Mouse (Mus musculus): ENCODE measurements around the gene Fhad1.
"Not testable (repeated sequence)": the region's sequence is repeated elsewhere in the genome, so short reads cannot be mapped to it uniquely, and the experiment has no call there.

Gene Fhad1

DNA sequence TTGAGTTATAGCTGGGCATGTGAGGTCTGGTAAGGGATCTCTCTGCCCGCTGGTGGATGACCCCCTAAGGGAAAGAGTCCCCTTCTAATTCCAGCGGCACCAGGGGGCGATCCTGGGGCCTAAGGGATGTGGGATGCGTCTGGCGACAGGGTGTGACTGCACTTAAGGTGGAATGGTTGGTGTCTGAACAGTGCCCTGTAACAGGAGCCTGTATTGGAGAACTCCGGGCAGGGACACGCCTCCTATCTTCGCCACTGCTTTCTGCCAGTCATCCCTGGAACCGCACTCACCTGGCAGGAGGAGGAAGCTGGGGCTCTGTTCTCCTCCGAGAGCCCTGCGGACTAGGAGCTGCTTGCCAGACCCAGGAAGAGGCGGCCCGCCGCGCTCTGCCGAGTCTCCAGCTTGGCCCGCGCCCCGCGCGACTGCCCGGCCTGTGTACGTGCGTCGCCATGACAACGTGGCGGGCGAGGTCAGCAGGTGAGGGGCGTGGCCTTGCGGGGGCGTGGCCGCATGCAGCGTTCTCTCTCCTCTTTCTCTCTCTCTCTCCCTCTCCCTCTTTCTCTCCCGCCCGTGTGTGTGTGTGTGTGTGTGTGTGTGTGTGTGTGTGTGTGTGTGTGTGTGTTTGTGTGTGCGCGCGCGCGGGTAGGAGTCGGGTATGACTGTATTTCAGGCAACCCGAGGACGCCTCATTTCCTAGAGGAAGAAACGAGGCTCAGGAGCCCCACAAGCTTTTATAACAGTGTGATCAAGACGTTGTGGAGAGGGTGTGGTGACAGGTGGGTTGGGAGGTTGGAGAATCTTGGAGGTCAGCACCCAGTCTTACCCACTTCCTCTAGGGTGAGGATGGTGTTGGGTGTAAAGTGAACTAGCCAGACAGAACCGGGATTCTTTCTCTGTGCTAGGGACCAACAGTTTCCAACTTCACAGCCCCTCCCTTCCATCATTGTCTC lies at the start of gene Fhad1:
Fhad1 (minus strand) TSS at position 424 of the 950 bp plus-strand sequence.
- DNase-seq (ENCODE audit: inconsistent ontology term): peak; percentile 86

DNA sequence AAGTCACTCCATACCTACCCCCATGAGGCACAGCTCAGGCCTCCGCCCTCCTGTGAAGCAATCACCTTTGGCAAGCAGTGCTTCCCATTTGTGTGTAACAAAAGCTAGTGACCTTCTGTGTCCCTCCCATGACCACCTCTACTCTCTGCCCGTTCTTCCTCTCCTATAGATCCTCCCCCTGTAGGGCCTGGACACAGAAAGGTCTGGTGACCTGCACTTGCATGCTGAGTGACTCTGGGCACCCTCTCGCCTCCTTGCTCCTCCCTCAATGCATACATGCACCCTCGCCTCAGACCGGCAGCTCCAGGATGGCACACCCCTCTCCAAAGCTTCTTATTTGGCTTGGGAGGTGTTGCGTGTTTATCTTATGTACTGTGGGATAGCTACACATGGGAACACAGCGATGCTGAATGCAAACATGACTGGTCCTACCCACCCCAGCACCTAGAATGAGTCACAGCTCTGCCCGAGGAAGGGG lies 48.2 kb upstream of the Fhad1 start:
- DNase-seq (ENCODE audit: inconsistent ontology term): no peak

DNA sequence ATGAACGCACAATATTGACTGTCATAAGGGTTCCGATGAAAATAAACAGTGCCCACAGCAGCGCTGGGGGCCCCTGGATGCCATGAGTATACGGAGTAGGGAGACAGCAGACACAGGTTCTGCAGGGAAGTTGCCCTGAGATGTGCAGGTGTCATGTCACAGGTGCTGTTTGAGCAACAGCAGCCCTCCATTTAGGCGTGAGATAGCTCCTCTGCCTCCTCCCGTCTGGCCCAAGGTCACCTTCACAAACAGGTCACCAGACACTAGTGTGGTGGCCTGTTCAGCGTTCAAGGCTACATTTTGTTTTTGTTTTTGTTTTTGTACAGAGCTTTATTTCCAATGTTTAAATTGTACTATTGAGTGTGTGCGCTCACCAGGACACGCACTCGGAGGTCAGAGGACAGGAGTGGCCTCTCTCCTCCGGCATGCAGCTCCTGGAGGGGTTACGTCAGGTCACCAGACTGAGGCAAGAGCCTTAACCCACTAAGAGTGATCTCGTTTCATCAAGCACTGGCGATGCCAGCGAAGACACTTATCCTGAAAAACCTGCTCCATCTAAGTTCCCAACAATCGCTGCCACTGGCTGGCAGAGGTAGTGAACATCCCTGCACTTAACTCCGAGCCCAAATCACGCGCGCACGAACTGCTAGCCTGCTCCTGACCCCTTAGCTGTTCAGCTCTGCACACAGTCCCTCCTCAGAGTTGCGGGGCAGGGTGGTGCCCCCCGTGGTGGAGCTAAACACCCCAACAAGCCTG lies 46.8 kb upstream of the Fhad1 start:
- DNase-seq (ENCODE audit: inconsistent ontology term): no peak

DNA sequence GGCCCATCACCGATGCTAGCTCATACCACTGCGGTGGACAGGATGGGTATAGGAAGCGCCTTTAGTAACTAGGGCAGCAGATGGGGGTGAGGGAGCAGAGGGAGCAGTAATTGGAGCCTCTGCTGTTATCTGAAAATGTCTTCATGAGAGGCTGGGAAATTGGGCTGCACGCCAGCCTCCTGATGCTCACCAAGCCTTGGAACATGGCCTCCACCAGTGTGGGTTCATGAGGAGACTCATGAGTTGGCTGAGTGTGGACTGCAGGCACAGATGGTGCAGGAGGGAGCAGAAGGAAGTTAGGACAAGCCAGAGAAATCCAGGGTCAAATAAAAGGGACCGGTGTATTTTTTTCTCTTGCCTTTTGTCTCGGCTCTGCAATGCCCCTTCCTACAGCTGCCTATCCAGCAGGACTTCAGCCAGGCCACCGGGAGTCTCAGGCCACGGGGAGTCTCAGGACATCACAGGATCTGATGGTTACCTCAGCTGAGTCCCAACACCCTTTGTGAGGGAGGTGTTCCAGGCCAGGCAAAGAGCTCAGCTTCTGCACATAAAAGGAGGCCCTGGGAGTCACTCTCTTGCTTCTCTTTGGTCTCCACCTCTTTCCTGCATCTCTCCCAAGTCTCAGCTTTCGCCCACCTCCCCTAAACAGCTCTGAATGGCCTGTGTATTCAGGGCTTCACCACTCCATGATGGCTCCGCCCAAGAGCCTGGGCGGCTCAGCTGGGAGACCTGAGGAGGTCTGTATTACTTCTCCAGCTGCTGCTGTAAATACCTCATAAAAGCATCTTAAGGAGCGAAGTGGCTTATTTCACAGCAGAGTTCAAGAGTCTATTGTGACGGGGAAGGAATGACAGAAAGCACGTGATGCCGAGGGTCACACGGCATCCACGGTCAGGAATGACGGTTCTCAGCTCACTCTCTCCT lies 45.8 kb upstream of the Fhad1 start:
- DNase-seq (ENCODE audit: inconsistent ontology term): no peak

DNA sequence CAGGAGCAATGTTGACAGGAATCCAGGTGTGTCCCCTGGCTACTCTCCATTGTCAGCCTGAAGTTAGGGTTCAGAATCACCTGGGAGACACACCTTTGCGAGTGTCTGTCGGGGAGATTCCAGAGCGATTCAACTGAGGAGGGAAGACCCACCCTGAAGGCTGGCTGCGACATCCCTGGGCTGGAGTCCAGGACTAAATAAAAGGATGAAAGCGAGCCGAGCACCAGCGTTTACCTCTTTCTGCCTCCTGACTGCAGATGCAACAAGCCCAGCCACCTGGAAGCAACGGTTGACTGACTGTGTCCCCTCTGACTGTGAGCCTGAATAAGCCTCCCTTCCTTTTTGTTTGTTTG lies 44.9 kb upstream of the Fhad1 start:
- DNase-seq (ENCODE audit: inconsistent ontology term): no peak

DNA sequence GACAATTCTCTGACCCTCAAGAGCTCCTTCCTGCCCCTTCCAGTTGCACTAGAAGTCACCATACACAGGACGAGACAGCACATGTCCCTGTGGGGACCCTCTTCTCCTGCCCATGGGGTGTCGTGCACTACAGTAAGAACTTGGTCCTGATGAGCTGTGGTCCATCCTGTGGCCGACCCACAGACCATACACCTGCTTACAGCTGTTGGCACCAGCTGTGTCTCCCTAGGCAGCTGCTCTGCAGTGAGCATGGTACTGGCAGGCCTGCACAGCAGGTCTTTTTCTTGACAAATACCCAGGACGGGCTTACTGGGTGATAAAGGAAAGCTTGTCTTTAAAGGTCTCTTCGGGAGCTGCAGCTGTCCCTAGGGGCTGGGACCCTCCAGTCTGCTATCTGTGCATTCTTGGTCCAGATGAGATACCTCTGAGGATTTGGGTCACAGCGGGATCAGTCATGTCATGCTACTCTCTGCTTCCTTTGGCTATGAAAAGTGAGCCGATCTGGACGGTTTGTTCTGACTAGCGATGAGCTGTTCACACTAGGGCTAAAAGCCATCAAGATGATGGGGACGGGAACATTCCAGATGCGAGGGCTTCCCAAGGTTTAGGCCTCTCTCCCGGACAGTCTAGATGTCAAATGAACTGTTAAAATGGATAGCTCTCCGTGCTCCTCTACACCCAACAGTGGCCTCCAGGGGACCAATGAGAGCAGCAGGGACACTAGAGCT lies 44.4 kb upstream of the Fhad1 start:
- no peak for DNase-seq (ENCODE audit: inconsistent ontology term)

DNA sequence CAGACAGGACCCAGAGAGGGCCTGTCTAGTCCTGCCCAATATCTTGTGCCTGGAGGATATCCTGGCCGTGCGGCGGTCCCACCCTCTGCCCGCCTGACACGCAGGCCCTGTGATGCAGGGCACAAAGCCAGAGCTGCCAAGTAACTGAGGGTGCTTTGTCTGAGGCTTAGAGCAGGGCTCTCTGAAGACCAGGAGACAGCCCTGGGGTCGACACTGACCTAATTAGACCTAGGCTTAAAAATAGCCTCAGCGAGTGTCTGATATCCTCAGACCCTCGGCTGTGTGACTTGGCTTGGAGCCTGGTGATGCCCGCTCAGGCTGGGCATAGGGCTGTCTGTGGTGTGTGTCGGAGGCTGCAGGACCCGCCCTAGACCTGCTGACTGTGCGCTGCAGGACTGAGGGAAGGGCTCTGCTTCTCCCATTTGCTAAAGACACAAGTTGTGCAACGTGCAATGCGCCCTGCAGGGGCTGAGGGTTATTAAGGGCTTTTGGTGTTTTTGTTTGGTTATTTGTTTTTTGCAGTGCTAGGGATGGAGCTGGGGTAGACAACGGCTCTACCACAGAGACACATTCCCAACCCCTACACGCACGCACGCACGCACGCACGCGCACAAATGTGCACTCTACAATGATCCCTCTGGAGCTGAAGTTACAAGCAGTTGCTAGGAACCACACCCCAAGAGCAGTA lies 42.8 kb upstream of the Fhad1 start:
- DNase-seq (ENCODE audit: inconsistent ontology term): peak; percentile 47

DNA sequence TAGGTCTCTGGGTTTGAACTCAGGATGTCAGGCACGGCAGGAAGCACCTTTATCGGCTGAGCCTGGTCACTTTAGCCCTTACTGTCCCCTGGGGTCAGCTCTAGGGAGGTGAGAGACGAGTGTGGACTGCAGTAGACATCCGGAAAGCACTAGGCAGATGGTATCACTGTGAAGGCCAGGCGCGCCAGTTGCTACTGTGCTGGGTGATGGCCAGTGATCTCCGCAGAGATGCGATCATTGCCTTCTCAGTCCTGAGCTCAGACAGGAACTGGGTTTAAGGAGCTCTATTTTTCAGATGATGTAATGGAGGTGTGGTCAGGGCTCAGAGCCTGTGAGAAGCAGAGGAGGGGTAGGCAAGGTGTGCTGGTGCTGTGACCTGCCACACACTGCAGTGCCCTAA lies 40.7 kb upstream of the Fhad1 start:
- no peak for DNase-seq (ENCODE audit: inconsistent ontology term)

DNA sequence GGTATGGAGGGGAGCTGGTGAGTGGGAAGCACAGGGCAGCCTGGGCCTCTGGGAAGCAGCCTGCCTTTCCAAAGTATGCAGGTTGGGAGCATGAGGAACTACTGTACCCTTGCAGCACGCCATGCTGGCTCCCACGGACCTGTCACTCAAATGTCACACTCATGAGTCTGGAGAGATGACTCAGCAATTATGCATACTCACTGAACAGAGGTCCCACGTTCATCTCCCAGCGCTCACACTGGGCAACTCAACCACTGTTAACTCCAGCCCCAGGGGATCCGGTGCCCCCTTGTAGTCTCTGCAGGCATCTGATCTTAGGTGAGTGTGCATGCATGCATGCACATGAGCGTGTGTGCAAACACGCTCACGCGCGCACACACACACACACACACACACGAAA lies 39.7 kb upstream of the Fhad1 start:
- DNase-seq (ENCODE audit: inconsistent ontology term): peak; percentile 26

DNA sequence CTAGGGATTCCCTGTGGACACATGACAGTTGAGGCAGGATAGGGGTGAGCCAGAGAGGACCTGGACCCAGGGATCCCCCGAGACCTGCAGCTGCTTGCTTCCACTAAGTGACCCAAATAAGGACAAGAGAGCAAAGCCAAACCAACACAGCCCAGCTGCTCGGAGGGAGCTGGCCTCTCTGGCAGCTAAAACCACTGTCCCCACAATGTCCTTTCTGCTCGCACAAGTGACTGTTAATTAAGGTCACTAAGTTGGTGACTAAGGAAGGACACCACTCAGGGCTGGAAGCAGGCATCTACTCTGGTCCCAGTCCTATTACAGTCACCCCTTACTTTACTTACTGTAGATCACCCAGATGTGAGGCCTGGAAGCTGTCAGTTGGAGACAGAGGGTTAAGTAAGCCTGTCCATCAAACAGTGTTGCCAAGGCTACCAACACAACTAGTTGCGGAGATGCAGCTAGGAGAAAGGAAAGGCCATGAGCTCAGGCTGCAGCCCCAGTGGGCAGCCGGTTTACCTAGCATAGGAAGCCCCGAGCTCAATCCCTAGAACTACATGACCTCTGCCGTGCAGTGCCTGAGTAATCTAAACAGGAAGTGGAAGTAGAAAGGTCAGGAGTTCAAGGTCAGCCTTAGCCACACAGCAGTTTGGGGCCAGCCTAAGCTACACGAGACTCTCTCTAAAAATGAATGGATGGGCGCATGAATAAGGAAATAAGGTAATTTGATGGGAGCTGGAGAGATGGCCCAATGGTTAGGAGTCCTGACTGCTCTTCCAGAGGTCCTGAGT lies 39.0 kb upstream of the Fhad1 start:
- peak; percentile 22 for DNase-seq (ENCODE audit: inconsistent ontology term)

DNA sequence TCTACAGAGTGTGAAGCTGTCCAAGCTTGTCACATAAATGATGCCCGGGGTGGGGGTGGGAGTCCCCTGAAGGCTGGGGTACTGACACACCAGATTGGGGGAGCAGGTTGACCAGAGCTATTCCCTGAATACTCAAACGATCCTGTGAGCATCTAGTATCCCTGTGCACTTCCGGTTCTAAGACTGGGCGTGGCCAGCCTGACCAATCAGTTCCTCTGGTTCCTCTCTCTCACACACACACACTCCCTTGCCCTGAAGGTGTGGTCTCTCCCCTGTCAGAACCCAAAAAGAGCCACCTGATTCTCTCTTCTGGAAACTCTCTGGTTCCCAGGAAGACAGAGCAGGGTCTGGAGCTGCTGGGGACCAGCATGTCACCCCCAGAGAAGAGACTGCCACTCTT lies 38.4 kb upstream of the Fhad1 start:
- no peak for DNase-seq (ENCODE audit: inconsistent ontology term)

DNA sequence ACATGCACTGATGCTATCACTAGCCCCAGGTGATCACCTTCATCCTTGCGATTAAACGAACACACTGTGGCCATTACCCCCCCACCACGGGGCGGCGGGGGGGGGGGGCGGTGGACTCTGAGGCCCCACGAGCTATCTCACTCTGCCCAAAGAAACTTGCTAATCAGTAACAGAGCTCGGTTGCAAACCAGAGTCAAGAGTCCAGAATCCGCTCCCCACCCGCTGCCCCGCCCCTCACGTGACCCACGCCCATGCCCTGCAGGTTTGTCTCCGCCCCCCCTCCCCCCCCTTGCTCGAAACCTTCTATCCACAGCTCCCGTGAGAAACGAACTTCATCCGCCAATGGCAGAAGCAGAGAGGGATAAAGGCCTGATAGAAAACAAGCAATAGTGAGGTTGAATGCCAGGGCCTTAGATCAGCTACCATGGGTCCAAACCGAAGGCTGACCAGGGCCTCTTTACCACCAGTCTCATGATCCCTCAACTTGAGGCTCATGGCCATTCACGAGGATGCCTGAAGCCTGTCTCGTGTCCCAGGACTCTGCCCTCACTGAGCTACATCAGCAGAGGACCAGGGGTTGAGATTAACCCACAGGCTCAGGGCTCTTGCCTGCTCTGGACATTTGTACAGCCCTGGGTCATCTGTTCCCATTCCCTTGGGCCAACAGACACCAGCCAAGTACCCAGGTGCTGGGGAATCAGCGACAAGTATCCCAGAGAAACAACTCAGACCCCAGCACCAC lies 37.7 kb upstream of the Fhad1 start:
- no peak for DNase-seq (ENCODE audit: inconsistent ontology term)

DNA sequence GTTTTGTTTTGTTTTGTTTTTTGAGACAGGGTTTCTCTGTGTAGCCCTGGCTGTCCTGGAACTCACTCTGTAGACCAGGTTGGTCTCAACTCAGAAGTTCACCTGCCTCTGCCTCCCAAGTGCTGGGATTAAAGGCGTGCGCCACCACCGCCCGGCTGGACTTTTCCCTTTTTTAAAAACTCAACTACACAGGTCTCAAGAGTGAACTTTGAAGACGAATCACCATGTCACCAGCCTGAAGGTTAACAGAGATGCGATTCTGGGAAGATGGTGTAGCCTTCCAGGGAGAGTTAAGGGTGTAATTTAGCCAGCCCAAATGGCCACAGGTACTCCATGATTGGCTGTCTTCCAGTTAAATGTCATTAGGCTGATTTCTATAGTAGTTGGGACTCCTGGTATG lies 37.0 kb upstream of the Fhad1 start:
- not testable (repeated sequence) for DNase-seq (ENCODE audit: inconsistent ontology term)

DNA sequence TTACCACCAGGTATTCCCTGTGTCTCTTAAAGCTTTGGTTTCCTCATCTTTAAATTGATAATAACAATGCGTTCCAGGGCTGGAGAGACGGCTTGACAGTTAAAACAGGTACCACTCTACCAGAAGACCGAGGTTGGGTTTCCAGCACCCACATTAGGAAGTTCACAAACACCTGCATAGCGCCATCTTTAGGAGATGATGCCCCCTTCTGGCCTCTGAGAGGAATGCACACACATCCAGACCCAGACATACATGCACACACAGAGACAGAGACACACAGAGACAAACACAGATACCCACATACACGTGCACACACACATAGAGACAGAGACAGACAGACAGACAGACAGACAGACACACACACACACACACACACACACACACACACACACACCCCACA lies 35.1 kb upstream of the Fhad1 start:
- no peak for DNase-seq (ENCODE audit: inconsistent ontology term)

DNA sequence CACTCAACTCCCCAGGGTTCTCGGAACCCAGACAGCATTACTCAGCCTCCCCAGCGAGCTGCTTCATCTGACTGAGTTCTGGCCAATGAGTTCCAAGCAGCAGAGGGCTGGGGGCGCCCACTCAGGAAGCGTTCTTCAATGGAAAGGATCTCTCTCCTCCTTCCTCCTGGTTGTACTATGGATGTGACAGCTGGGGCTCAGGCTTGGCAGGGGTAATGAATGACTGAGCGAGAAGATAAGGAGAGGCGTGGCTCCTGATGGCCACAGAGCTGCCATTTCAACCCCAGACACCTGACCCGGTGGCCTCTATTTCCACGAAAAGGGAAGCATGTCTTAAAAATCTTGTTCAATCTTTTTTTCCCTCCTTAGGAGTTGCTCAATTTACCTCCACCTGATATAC lies 33.5 kb upstream of the Fhad1 start:
- DNase-seq (ENCODE audit: inconsistent ontology term): no peak

DNA sequence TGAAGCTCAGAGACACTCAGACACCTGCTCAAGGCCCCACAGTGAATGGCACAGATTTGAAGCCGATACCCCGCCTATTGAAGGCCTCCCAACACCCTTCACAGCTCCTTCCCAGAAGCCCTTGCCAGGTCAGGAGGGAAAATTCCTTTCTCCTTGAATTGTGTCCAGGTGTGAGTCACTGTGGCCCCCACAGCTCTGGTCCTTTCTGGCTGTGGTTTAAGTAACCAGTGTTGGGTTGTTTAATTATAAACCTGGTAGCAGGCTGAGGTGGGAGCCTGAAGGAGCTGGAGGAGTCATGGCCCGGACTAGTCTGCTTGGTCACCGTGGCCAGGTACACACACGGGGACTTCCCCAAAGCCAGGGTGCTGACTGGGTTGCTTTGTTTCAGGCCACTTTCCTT lies 32.1 kb upstream of the Fhad1 start:
- no peak for DNase-seq (ENCODE audit: inconsistent ontology term)

DNA sequence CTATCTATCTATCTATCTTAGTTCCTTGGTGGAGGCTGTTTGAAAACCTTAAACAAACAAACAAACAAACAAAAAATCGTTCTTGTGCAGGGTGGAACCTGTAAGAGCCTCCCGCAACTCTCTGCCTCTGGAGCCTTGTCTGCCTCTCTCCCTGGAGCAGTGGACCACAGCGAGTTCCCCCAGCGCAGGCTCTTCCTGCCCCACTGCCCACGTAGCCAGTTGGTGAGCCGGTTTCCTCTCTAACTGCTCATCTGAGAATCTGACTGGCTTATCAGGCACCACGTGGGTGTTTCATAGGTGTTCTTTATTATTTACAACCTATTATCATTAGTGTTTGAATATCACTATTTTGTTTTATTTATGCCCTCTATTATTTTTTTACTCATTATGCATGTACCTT lies 31.6 kb upstream of the Fhad1 start:
- no peak for DNase-seq (ENCODE audit: inconsistent ontology term)

DNA sequence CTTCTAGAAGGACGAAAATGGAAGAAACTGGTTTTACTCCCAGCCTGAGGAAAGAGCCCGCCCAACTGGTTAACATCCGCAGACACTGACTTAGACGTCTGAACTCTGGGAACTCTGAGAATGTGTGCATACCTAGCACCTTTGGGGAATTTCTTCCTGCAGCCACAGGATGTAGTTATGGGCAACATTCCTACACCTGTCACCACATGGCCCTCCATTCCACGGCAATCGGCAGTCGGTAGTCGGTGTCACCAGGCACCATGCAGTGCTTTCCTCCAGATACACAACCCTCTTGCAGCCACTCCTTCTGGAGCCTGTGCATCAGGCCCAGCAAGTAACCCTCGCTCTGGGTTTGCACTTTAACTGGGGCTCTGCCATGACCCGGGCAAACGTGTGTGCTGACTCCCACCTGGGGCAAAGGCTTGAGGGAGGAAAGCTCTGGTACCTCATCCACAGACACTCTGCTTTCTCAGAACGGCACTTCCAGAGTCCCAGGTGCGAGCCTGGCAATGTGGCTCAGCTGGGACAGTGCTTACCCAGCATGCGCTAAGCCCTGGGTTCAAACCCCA lies 30.8 kb upstream of the Fhad1 start:
- DNase-seq (ENCODE audit: inconsistent ontology term): no peak

DNA sequence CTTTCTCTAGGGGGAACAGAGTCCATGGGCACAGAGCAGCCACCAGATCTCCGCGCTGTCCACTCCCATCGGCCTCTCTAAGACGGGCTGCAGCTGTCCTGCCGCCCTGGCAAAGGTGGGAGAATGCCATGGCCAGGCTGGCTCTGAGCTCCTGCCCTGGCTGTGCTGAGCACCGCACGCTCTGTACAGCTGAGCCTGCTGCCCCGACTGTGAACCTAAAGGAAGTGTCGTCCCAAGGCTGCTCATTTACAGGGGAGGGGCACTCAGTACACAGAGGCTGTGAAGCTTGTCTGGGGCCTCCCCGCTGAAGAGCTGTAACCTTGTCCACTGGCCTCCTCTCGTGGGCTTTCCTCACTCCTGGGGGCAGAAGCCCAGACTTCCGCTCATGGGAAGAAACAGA lies 29.6 kb upstream of the Fhad1 start:
- no peak for DNase-seq (ENCODE audit: inconsistent ontology term)
